Mouse (Mus musculus): ENCODE results near the gene Kctd21.

Gene Kctd21

GRCm38 (mm10) chr7:97386106-97386805, 54.1 kb downstream of the Kctd21 start:
- no peak for DNase-seq (ENCODE audit: low read depth, low spot score)

- DNase-seq (ENCODE audit: low read depth, low spot score) = no peak
Observed at GRCm38 (mm10) chr7:97386806-97387370, 54.8 kb downstream of the Kctd21 start.

- no peak for DNase-seq (ENCODE audit: low read depth, low spot score)
Observed at GRCm38 (mm10) chr7:97387561-97388147, 55.5 kb downstream of the Kctd21 start.

- no peak for DNase-seq (ENCODE audit: low read depth, low spot score)
Observed at GRCm38 (mm10) chr7:97388541-97388940, 56.4 kb downstream of the Kctd21 start.

GRCm38 (mm10) chr7:97391293-97392078, 59.4 kb downstream of the Kctd21 start:
- DNase-seq (ENCODE audit: low read depth, low spot score) = no peak

GRCm38 (mm10) chr7:97392079-97392445, 59.9 kb downstream of the Kctd21 start:
- no peak for DNase-seq (ENCODE audit: low read depth, low spot score)

GRCm38 (mm10) chr7:97394375-97394774, 62.2 kb downstream of the Kctd21 start:
- DNase-seq (ENCODE audit: low read depth, low spot score) = no peak

- no peak for DNase-seq (ENCODE audit: low read depth, low spot score)
Observed at GRCm38 (mm10) chr7:97398943-97399342, 66.8 kb downstream of the Kctd21 start.

All from CD4-positive, CD25-positive, alpha-beta regulatory T cell, adult 2 months (primary cell).